Mouse (Mus musculus): ENCODE data around the gene Kcnj1.

Kcnj1 gene

GRCm38 (mm10) chr9:32372202-32372601, at the start of gene Kcnj1:
Kcnj1 (plus strand) TSS chr9:32372493.
- Histone ChIP-seq H3K9me3 (ENCODE audit: low read length) (no peaks in the 10 kb centered on the region), H3K4me3 (replicated peaks; ENCODE audit: low read length) (no peak within 1 kb of the TSS), H3K36me3 (ENCODE audit: insufficient read depth, low read length) (no peaks in the 10 kb centered on the region), H3K27me3 (ENCODE audit: insufficient read depth, low read length) (peaks cover 23% of the 10 kb centered on the region), H3K4me1 (replicated peaks; ENCODE audit: low read depth, low read length) (peaks cover 38% of the 10 kb centered on the region)
- TF ChIP-seq NANOG (IDR thresholded peaks at IDR 0.05; ENCODE audit: borderline replicate concordance, low read length) = no peak
- no peak for TF ChIP-seq POU5F1 (IDR thresholded peaks at IDR 0.05; ENCODE audit: borderline replicate concordance, low read length)
- no peak for TF ChIP-seq CTCF (conservative IDR thresholded peaks at IDR 0.05; ENCODE audit: low read length)

- H3K9me3 ChIP-seq (ENCODE audit: low read length) = no peaks in the 10 kb centered on the region
- no peaks in the 10 kb centered on the region for H3K36me3 ChIP-seq (ENCODE audit: insufficient read depth, low read length)
- H3K27me3 ChIP-seq (ENCODE audit: insufficient read depth, low read length) = peaks cover 10% of the 10 kb centered on the region
- H3K4me1 ChIP-seq (replicated peaks; ENCODE audit: low read depth, low read length) = no peaks in the 10 kb centered on the region
- H3K4me3 ChIP-seq (replicated peaks; ENCODE audit: low read length) = no peak overlapping the region
- TF ChIP-seq POU5F1 (IDR thresholded peaks at IDR 0.05; ENCODE audit: borderline replicate concordance, low read length) = no peak
- no peak for TF ChIP-seq CTCF (conservative IDR thresholded peaks at IDR 0.05; ENCODE audit: low read length)
- TF ChIP-seq NANOG (IDR thresholded peaks at IDR 0.05; ENCODE audit: borderline replicate concordance, low read length) = no peak
Observed at GRCm38 (mm10) chr9:32323610-32324009, 48.7 kb upstream of the Kcnj1 start.

DNA sequence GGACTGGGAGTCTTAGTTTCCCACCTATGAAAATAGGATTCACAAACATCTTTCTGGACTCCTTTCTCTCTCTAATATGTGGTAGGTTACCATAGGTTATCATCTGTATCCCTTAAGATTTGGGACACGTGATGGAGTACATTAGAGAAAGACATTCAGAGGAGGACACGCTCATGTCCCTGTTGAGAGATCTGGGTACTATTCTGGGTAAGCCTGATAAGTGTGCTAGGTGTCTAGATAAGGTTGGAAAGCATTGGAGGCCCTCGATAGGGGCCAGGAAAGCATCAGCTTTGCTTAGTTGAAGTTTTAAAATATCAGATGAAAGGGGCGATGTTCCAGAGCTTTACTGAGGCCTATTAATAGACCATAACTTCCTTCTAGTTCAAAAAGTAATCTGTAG, 43.5 kb upstream of the Kcnj1 start:
- no peak overlapping the region for H3K4me3 ChIP-seq (replicated peaks; ENCODE audit: low read length)
- peaks cover 17% of the 10 kb centered on the region for H3K27me3 ChIP-seq (ENCODE audit: insufficient read depth, low read length)
- H3K36me3 ChIP-seq (ENCODE audit: insufficient read depth, low read length) = no peaks in the 10 kb centered on the region
- no peaks in the 10 kb centered on the region for H3K4me1 ChIP-seq (replicated peaks; ENCODE audit: low read depth, low read length)
- H3K9me3 ChIP-seq (ENCODE audit: low read length) = no peaks in the 10 kb centered on the region
- TF ChIP-seq CTCF (conservative IDR thresholded peaks at IDR 0.05; ENCODE audit: low read length) = no peak
- no peak for TF ChIP-seq POU5F1 (IDR thresholded peaks at IDR 0.05; ENCODE audit: borderline replicate concordance, low read length)
- TF ChIP-seq NANOG (IDR thresholded peaks at IDR 0.05; ENCODE audit: borderline replicate concordance, low read length) = no peak

DNA sequence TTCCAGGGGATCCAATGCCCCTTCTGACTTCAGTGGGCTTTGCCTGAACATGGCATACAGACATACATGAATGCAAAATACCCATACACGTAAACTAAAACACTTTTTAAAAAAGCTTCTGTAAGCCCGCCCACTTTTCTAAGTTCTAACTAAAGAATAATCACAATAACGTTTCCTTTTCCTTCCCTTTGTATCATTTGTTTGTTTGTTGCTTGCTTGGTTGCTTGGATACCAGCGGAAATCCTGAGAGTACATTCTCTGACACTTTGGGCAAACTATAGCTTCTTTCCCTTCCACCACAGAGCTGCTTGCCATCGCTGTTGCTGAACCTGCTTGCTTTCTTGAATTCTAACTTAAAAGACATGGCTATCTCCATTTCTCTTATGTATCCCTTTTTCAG, 41.1 kb upstream of the Kcnj1 start:
- Histone ChIP-seq H3K27me3 (ENCODE audit: insufficient read depth, low read length) (peaks cover 16% of the 10 kb centered on the region), H3K4me3 (replicated peaks; ENCODE audit: low read length) (no peak overlapping the region), H3K9me3 (ENCODE audit: low read length) (no peaks in the 10 kb centered on the region), H3K36me3 (ENCODE audit: insufficient read depth, low read length) (no peaks in the 10 kb centered on the region), H3K4me1 (replicated peaks; ENCODE audit: low read depth, low read length) (no peaks in the 10 kb centered on the region)
- TF ChIP-seq NANOG (IDR thresholded peaks at IDR 0.05; ENCODE audit: borderline replicate concordance, low read length) = no peak
- TF ChIP-seq CTCF (conservative IDR thresholded peaks at IDR 0.05; ENCODE audit: low read length) = no peak
- TF ChIP-seq POU5F1 (IDR thresholded peaks at IDR 0.05; ENCODE audit: borderline replicate concordance, low read length) = no peak

GRCm38 (mm10) chr9:32335389-32336150, 36.7 kb upstream of the Kcnj1 start:
- TF ChIP-seq NANOG (IDR thresholded peaks at IDR 0.05; ENCODE audit: borderline replicate concordance, low read length) = no peak
- TF ChIP-seq POU5F1 (IDR thresholded peaks at IDR 0.05; ENCODE audit: borderline replicate concordance, low read length) = no peak
- TF ChIP-seq CTCF (conservative IDR thresholded peaks at IDR 0.05; ENCODE audit: low read length) = no peak
- Histone ChIP-seq H3K9me3 (ENCODE audit: low read length) (no peaks in the 10 kb centered on the region), H3K4me1 (replicated peaks; ENCODE audit: low read depth, low read length) (no peaks in the 10 kb centered on the region), H3K36me3 (ENCODE audit: insufficient read depth, low read length) (no peaks in the 10 kb centered on the region), H3K27me3 (ENCODE audit: insufficient read depth, low read length) (peaks cover 24% of the 10 kb centered on the region), H3K4me3 (replicated peaks; ENCODE audit: low read length) (no peak overlapping the region)

- peaks cover 25% of the 10 kb centered on the region for H3K4me1 ChIP-seq (replicated peaks; ENCODE audit: low read depth, low read length)
- no peaks in the 10 kb centered on the region for H3K9me3 ChIP-seq (ENCODE audit: low read length)
- H3K36me3 ChIP-seq (ENCODE audit: insufficient read depth, low read length) = no peaks in the 10 kb centered on the region
- H3K4me3 ChIP-seq (replicated peaks; ENCODE audit: low read length) = no peak overlapping the region
- peaks cover 59% of the 10 kb centered on the region for H3K27me3 ChIP-seq (ENCODE audit: insufficient read depth, low read length)
- TF ChIP-seq CTCF (conservative IDR thresholded peaks at IDR 0.05; ENCODE audit: low read length) (no peak), POU5F1 (IDR thresholded peaks at IDR 0.05; ENCODE audit: borderline replicate concordance, low read length) (no peak), NANOG (IDR thresholded peaks at IDR 0.05; ENCODE audit: borderline replicate concordance, low read length) (no peak)
Observed at GRCm38 (mm10) chr9:32340831-32341230, 31.5 kb upstream of the Kcnj1 start.

DNA sequence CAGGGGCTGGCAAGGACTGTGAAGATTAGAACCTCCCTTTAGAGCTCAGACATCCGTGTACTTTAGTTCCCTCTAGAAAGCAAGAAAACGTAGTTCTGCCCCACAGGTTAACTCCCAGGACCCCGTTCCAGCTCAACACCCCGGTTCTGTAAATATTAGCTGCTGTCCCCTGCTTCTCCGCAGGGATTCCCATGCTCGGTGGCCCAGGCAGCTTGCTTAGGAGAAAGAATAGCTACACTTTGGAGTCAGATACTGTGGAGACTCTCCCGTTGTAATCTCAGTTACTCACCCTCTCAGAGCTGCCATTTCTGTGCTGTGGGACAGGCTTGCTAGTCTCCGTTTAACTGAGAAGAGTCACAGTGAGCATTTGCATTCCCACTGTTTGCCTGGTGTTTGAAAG, 29.4 kb upstream of the Kcnj1 start:
- Histone ChIP-seq H3K27me3 (ENCODE audit: insufficient read depth, low read length) (peaks cover 77% of the 10 kb centered on the region), H3K9me3 (ENCODE audit: low read length) (no peaks in the 10 kb centered on the region), H3K4me1 (replicated peaks; ENCODE audit: low read depth, low read length) (peaks cover 36% of the 10 kb centered on the region), H3K36me3 (ENCODE audit: insufficient read depth, low read length) (no peaks in the 10 kb centered on the region), H3K4me3 (replicated peaks; ENCODE audit: low read length) (no peak overlapping the region)
- TF ChIP-seq POU5F1 (IDR thresholded peaks at IDR 0.05; ENCODE audit: borderline replicate concordance, low read length) (no peak), CTCF (conservative IDR thresholded peaks at IDR 0.05; ENCODE audit: low read length) (no peak), NANOG (IDR thresholded peaks at IDR 0.05; ENCODE audit: borderline replicate concordance, low read length) (no peak)

GRCm38 (mm10) chr9:32344051-32344450, 28.2 kb upstream of the Kcnj1 start, which contains the start of gene Kcnj5:
Kcnj5 (minus strand) TSS chr9:32344350.
- Histone ChIP-seq H3K4me1 (replicated peaks; ENCODE audit: low read depth, low read length) (peaks cover 44% of the 10 kb centered on the region), H3K36me3 (ENCODE audit: insufficient read depth, low read length) (no peaks in the 10 kb centered on the region), H3K4me3 (replicated peaks; ENCODE audit: low read length) (peak within 1 kb of the TSS; percentile 72), H3K27me3 (ENCODE audit: insufficient read depth, low read length) (peaks cover 83% of the 10 kb centered on the region), H3K9me3 (ENCODE audit: low read length) (no peaks in the 10 kb centered on the region)
- TF ChIP-seq NANOG (IDR thresholded peaks at IDR 0.05; ENCODE audit: borderline replicate concordance, low read length) (no peak), CTCF (conservative IDR thresholded peaks at IDR 0.05; ENCODE audit: low read length) (no peak), POU5F1 (IDR thresholded peaks at IDR 0.05; ENCODE audit: borderline replicate concordance, low read length) (no peak)
